Mouse (Mus musculus): Measurements from ENCODE around the gene Atic.

The Atic gene

GRCm38 (mm10) chr1:71556688-71557612 lies at the start of gene Atic:
Gene Atic, plus strand, starts transcription at chr1:71557150.
- peak; percentile 89 for DNase-seq (ENCODE audit: low spot score)

GRCm38 (mm10) chr1:71507251-71507650 lies 49.7 kb upstream of the Atic start:
- DNase-seq (ENCODE audit: low spot score), result no peak

- DNase-seq (ENCODE audit: low spot score), result no peak
These were observed 41.9 kb upstream of the Atic start for GRCm38 (mm10) chr1:71515041-71515440.

- DNase-seq (ENCODE audit: low spot score), result no peak
These were observed 27.9 kb upstream of the Atic start for GRCm38 (mm10) chr1:71528808-71529648.

GRCm38 (mm10) chr1:71530779-71531178 lies 26.2 kb upstream of the Atic start:
- no peak for DNase-seq (ENCODE audit: low spot score)

GRCm38 (mm10) chr1:71531653-71532052 lies 25.3 kb upstream of the Atic start:
- DNase-seq (ENCODE audit: low spot score), result peak; percentile 36

GRCm38 (mm10) chr1:71539641-71540040 lies 17.3 kb upstream of the Atic start:
- no peak for DNase-seq (ENCODE audit: low spot score)

GRCm38 (mm10) chr1:71540437-71540836 lies 16.5 kb upstream of the Atic start:
- no peak for DNase-seq (ENCODE audit: low spot score)

GRCm38 (mm10) chr1:71550626-71551195 lies 6.2 kb upstream of the Atic start:
- DNase-seq (ENCODE audit: low spot score), result no peak

- no peak for DNase-seq (ENCODE audit: low spot score)
These were observed 3.7 kb downstream of the Atic start for GRCm38 (mm10) chr1:71560626-71561025.

- no peak for DNase-seq (ENCODE audit: low spot score)
These were observed 7.3 kb downstream of the Atic start for GRCm38 (mm10) chr1:71564291-71564690.

GRCm38 (mm10) chr1:71567884-71568605 lies 11.1 kb downstream of the Atic start:
- DNase-seq (ENCODE audit: low spot score), result no peak

GRCm38 (mm10) chr1:71570116-71570515 lies 13.2 kb downstream of the Atic start:
- DNase-seq (ENCODE audit: low spot score), result no peak

- DNase-seq (ENCODE audit: low spot score), result no peak
These were observed 19.0 kb downstream of the Atic start for GRCm38 (mm10) chr1:71575987-71576386.

GRCm38 (mm10) chr1:71576837-71577236 lies 19.9 kb downstream of the Atic start:
- no peak for DNase-seq (ENCODE audit: low spot score)

GRCm38 (mm10) chr1:71579526-71579925 lies 22.6 kb downstream of the Atic start:
- DNase-seq (ENCODE audit: low spot score), result peak; percentile 14

- DNase-seq (ENCODE audit: low spot score), result no peak
These were observed 23.5 kb downstream of the Atic start for GRCm38 (mm10) chr1:71580408-71580807.

GRCm38 (mm10) chr1:71583302-71583701 lies 26.4 kb downstream of the Atic start:
- no peak for DNase-seq (ENCODE audit: low spot score)

- no peak for DNase-seq (ENCODE audit: low spot score)
These were observed 26.9 kb downstream of the Atic start for GRCm38 (mm10) chr1:71583900-71584299.

GRCm38 (mm10) chr1:71586658-71587057 lies 29.7 kb downstream of the Atic start:
- no peak for DNase-seq (ENCODE audit: low spot score)

- no peak for DNase-seq (ENCODE audit: low spot score)
These were observed 33.1 kb downstream of the Atic start for GRCm38 (mm10) chr1:71590038-71590437.

GRCm38 (mm10) chr1:71593184-71593583 lies 36.2 kb downstream of the Atic start:
- no peak for DNase-seq (ENCODE audit: low spot score)

Measured in ovary, postnatal 36 days (tissue).